Mouse (Mus musculus): ENCODE data around the gene Lgals1.
A peak's percentile ranks its signal among the peaks of the same experiment; 100 is the strongest.

Lgals1 gene

GRCm38 (mm10) chr15:78908982-78909381, 17.5 kb upstream of the Lgals1 start:
- DNase-seq (ENCODE audit: low read depth, low spot score), result no peak

- peak; percentile 71 for DNase-seq (ENCODE audit: low read depth, low spot score)
These were observed 14.5 kb upstream of the Lgals1 start for GRCm38 (mm10) chr15:78912040-78912439.

GRCm38 (mm10) chr15:78913632-78914090, 12.9 kb upstream of the Lgals1 start, which contains the start of gene Pdxp:
Pdxp (plus strand) TSS chr15:78913919.
- DNase-seq (ENCODE audit: low read depth, low spot score), result peak; percentile 97

- DNase-seq (ENCODE audit: low read depth, low spot score), result no peak
These were observed 12.3 kb upstream of the Lgals1 start for GRCm38 (mm10) chr15:78914091-78914822.

GRCm38 (mm10) chr15:78914823-78915659, 11.5 kb upstream of the Lgals1 start:
- DNase-seq (ENCODE audit: low read depth, low spot score), result no peak

GRCm38 (mm10) chr15:78915660-78916017, 10.9 kb upstream of the Lgals1 start:
- peak; percentile 90 for DNase-seq (ENCODE audit: low read depth, low spot score)

GRCm38 (mm10) chr15:78916052-78916826, 10.3 kb upstream of the Lgals1 start:
- no peak for DNase-seq (ENCODE audit: low read depth, low spot score)

GRCm38 (mm10) chr15:78918126-78918525, 8.4 kb upstream of the Lgals1 start:
- DNase-seq (ENCODE audit: low read depth, low spot score), result no peak

GRCm38 (mm10) chr15:78919914-78920313, 6.6 kb upstream of the Lgals1 start:
- DNase-seq (ENCODE audit: low read depth, low spot score), result no peak

GRCm38 (mm10) chr15:78922700-78923099, 3.8 kb upstream of the Lgals1 start:
- DNase-seq (ENCODE audit: low read depth, low spot score), result no peak

GRCm38 (mm10) chr15:78923585-78923984, 2.9 kb upstream of the Lgals1 start:
- peak; percentile 80 for DNase-seq (ENCODE audit: low read depth, low spot score)

- DNase-seq (ENCODE audit: low read depth, low spot score), result no peak
These were observed 1.4 kb upstream of the Lgals1 start for GRCm38 (mm10) chr15:78925129-78925528.

- DNase-seq (ENCODE audit: low read depth, low spot score), result peak; percentile 25
These were observed 679 bp downstream of the Lgals1 start for GRCm38 (mm10) chr15:78927021-78927787.

GRCm38 (mm10) chr15:78927788-78928457, 1.4 kb downstream of the Lgals1 start:
- DNase-seq (ENCODE audit: low read depth, low spot score), result peak; percentile 92

- DNase-seq (ENCODE audit: low read depth, low spot score), result no peak
These were observed 2.0 kb downstream of the Lgals1 start for GRCm38 (mm10) chr15:78928539-78928938.

GRCm38 (mm10) chr15:78930192-78930706, 3.7 kb downstream of the Lgals1 start:
- no peak for DNase-seq (ENCODE audit: low read depth, low spot score)

- DNase-seq (ENCODE audit: low read depth, low spot score), result no peak
These were observed 4.4 kb downstream of the Lgals1 start for GRCm38 (mm10) chr15:78930801-78931426.

- peak; percentile 92 for DNase-seq (ENCODE audit: low read depth, low spot score)
These were observed 5.1 kb downstream of the Lgals1 start for GRCm38 (mm10) chr15:78931577-78931976.

- DNase-seq (ENCODE audit: low read depth, low spot score), result peak; percentile 94
These were observed 8.3 kb downstream of the Lgals1 start, which contains the start of gene Nol12 for GRCm38 (mm10) chr15:78934784-78935320. Nol12 (plus strand) TSS chr15:78934933.

Measured in CD4-positive, CD25-positive, alpha-beta regulatory T cell, adult 2 months (primary cell).